Mouse (Mus musculus) intestine, postnatal 0 days (tissue): ENCODE measurements around the gene Olfr211. TPM values are rescaled to one million over a fixed set of nuclear protein-coding genes. Genes with fewer than 3 reads are reported as not detected.
A peak's percentile ranks its signal among the peaks of the same experiment; 100 is the strongest.
"Not testable (repeated sequence)": the region's sequence is repeated elsewhere in the genome, so short reads cannot be mapped to it uniquely, and the experiment has no call there.

Experiments used
- ATAC-seq: fragments of 200-750 bp; cut with Nextera tagmentation; 2 replicates; pipeline ENCODE4 v1.8.0; 2017; ENCODE audit warnings: mild to moderate bottlenecking, moderate TSS enrichment, moderate library complexity
- H3K27ac ChIP-seq: fragments of 300-500 bp; sonication (generic); 2 replicates; pipeline ENCODE4 v1.5.1; 2014; ENCODE audit warnings: mild to moderate bottlenecking, low read depth, low read length, moderate library complexity
- H3K27me3 ChIP-seq: fragments of 300-500 bp; sonication (generic); replicated peaks from 2 replicates; pipeline ENCODE4 v1.6.1; 2014; ENCODE audit warnings: low read length, mixed read lengths; ENCODE audit not compliant: control insufficient read depth, insufficient read depth
- H3K36me3 ChIP-seq: fragments of 300-500 bp; sonication (generic); 2 replicates; pipeline ENCODE4 v1.6.1; 2014; ENCODE audit warnings: mild to moderate bottlenecking, moderate library complexity; ENCODE audit not compliant: control insufficient read depth, insufficient read depth
- H3K4me1 ChIP-seq: fragments of 300-500 bp; sonication (generic); replicated peaks from 2 replicates; pipeline ENCODE4 v1.6.1; 2014; ENCODE audit warnings: antibody characterized with exemption, low read length, mixed read lengths; ENCODE audit not compliant: control insufficient read depth, insufficient read depth
- H3K4me2 ChIP-seq: fragments of 300-500 bp; sonication (generic); replicated peaks from 2 replicates; pipeline ENCODE4 v1.6.1; 2014; ENCODE audit warnings: low read depth, mild to moderate bottlenecking, moderate library complexity
- H3K4me3 ChIP-seq: fragments of 300-500 bp; sonication (generic); 2 replicates; pipeline ENCODE4 v1.5.1; 2014; ENCODE audit warnings: low read depth, low read length
- H3K9ac ChIP-seq: fragments of 300-500 bp; sonication (generic); 2 replicates; pipeline ENCODE4 v1.6.1; 2014; ENCODE audit warnings: mild to moderate bottlenecking, low read depth, low read length
- H3K9me3 ChIP-seq: fragments of 300-500 bp; sonication (generic); 2 replicates; pipeline ENCODE4 v1.6.1; 2016; ENCODE audit warnings: mixed run types; ENCODE audit not compliant: control insufficient read depth
- CTCF ChIP-seq: sonication (generic); IDR thresholded peaks from 2 replicates; pipeline ENCODE4 v1.5.1; 2016; ENCODE audit warnings: low read depth, mild to moderate bottlenecking, control low read depth, antibody characterized with exemption, moderate library complexity
- WGBS: fragments of 180-500 bp; shearing (Covaris S2); extraction: QIAGEN DNeasy Blood & Tissue Kit; methylation state at CpG from one replicate; pipeline ENCODE4 v1.1.7; 2014; 5-methylcytosine and 5-hydroxymethylcytosine counted together
- polyA plus RNA-seq: library from polyadenylated mRNA; unstranded; fragments of >200 nt; fragmentation: Nextera tagmentation; extraction: Ambion mirVana; gene quantifications from 2 replicates; pipeline ENCODE4 v1.2.1, GENCODE M21; 2015

Gene Olfr211
- polyA plus RNA-seq, 1 experiment from 2014 or later, result not detected

- 71% methylated on average over 2 of the region's 2 CpGs for WGBS
- Histone ChIP-seq H3K9me3 (no peaks in the 10 kb centered on the region), H3K27me3 (peaks cover 26% of the 10 kb centered on the region), H3K9ac (no peak overlapping the region), H3K27ac (no peak overlapping the region), H3K4me2 (no peak overlapping the region), H3K36me3 (no peaks in the 10 kb centered on the region), H3K4me3 (no peak overlapping the region), H3K4me1 (no peaks in the 10 kb centered on the region)
- no peak for ATAC-seq
- TF ChIP-seq CTCF, result no peak
These were observed 29.7 kb upstream of the Olfr211 start for GRCm38 (mm10) chr6:116459232-116459631.

DNA sequence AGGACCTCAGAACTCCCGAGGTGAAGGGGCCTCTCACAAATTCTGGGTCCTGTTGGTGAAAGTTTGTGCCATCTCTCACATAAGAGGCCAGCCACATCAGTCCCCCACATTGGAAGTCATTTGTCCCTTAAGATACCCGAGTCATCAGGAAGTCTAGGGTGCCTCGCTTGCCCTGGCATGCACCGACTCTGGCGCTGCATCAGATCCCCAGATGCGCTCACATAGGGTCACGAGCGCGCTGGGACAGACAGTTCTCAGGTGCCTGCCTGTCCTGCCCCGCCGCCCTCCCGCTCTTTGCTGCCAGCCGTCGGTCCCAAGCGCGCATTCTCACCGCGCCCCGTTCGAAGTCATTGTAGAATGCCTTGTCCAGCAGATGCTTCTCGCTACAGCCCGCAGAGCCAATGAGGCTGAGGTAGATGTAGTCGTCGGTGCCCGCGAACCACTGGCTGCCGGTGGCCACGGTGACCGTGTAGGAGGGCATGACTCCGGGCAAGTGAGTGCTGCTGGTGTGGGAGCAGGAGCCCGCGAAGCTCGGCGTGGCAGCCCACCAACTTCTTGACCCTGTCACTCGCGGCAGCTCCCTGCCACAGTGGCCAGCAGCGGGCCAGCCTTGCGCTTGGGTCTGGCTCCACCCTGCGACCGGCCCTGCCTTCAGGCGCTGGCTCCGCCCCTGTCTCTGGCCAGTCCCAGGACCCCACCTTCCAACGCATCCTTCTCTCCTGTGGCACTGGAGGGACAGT, 28.2 kb upstream of the Olfr211 start, which contains the start of gene Alox5:
Alox5 (minus strand) TSS at position 635 of the 740 bp plus-strand sequence.
- peak; percentile 36 for TF ChIP-seq CTCF
- Histone ChIP-seq H3K4me3 (peak within 1 kb of the TSS; percentile 27), H3K27me3 (peaks cover 26% of the 10 kb centered on the region), H3K9me3 (no peaks in the 10 kb centered on the region), H3K4me2 (peak within 1 kb of the TSS; percentile 62), H3K9ac (no peak within 1 kb of the TSS), H3K27ac (no peak within 1 kb of the TSS), H3K4me1 (no peaks in the 10 kb centered on the region), H3K36me3 (no peaks in the 10 kb centered on the region)
- no peak for ATAC-seq
- 4% methylated on average over 43 of the region's 43 CpGs for WGBS

DNA sequence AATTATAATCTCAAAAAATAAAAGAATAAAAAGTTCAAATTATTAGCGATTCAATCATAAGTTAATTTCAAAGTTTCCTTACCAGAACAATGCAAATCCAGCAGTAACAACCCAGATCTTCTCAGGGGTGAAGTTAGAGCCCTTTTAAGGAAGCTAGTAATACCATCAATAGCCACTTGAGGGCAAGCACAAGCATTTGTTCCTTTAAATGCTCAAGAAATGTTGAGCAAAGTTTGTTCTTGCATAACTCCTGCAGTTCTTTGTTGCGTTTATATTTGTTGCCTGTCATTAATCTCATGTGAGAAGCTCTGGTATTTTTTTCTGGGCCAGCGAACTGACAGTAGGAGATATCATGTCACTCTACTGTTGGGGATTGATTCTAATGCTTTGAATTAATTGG, 20.8 kb upstream of the Olfr211 start:
- Histone ChIP-seq H3K4me2 (no peak overlapping the region), H3K4me1 (no peaks in the 10 kb centered on the region), H3K27me3 (no peaks in the 10 kb centered on the region), H3K27ac (no peak overlapping the region), H3K4me3 (no peak overlapping the region), H3K9ac (no peak overlapping the region), H3K9me3 (no peaks in the 10 kb centered on the region), H3K36me3 (no peaks in the 10 kb centered on the region)
- 18% methylated on average over 3 of the region's 3 CpGs for WGBS
- peak; percentile 71 for TF ChIP-seq CTCF
- ATAC-seq, result no peak

GRCm38 (mm10) chr6:116485081-116485480, 3.8 kb upstream of the Olfr211 start:
- ATAC-seq, result no peak

GRCm38 (mm10) chr6:116486833-116487232, 2.1 kb upstream of the Olfr211 start:
- Histone ChIP-seq H3K36me3 (no peaks in the 10 kb centered on the region), H3K9me3 (no peaks in the 10 kb centered on the region), H3K9ac (no peak overlapping the region), H3K27me3 (no peaks in the 10 kb centered on the region), H3K27ac (no peak overlapping the region), H3K4me1 (no peaks in the 10 kb centered on the region), H3K4me2 (no peak overlapping the region), H3K4me3 (no peak overlapping the region)
- TF ChIP-seq CTCF, result no peak
- 43% methylated on average over 1 of the region's 1 CpGs for WGBS
- no peak for ATAC-seq

More at GRCm38 (mm10) chr6:116485081-116485480, 3.8 kb upstream of the Olfr211 start:
- TF ChIP-seq CTCF, result no peak
- Histone ChIP-seq H3K4me3 (no peak overlapping the region), H3K36me3 (no peaks in the 10 kb centered on the region), H3K27ac (no peak overlapping the region), H3K27me3 (no peaks in the 10 kb centered on the region), H3K4me1 (no peaks in the 10 kb centered on the region), H3K9ac (no peak overlapping the region), H3K4me2 (no peak overlapping the region), H3K9me3 (no peaks in the 10 kb centered on the region)
- 55% methylated on average over 1 of the region's 1 CpGs for WGBS

GRCm38 (mm10) chr6:116493742-116494141, 4.9 kb downstream of the Olfr211 start:
- ATAC-seq, result no peak
- Histone ChIP-seq H3K9ac (no peak overlapping the region), H3K36me3 (no peaks in the 10 kb centered on the region), H3K4me2 (no peak overlapping the region), H3K27ac (no peak overlapping the region), H3K4me3 (no peak overlapping the region), H3K9me3 (no peaks in the 10 kb centered on the region), H3K27me3 (no peaks in the 10 kb centered on the region), H3K4me1 (no peaks in the 10 kb centered on the region)
- 91% methylated on average over 5 of the region's 5 CpGs for WGBS
- TF ChIP-seq CTCF, result no peak

DNA sequence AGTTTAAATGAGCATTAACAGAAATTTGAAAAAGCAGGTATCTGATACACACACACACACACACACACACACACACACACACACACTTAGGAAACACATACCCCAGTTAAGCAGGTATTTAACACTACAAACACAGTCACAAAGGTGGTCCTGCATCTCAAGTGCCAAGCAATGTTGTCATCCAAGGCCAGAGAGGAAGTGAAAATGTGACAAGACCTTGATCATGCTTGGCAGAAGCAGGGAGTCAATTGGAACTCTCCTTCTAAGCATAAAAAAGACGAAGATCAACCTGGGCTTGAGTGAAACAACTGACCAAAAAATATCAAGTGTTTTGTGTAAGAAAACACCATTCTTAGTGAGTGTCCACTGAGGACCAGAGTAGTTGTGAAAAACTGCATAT, 7.1 kb downstream of the Olfr211 start:
- no peak for TF ChIP-seq CTCF
- no peak for ATAC-seq
- no peak overlapping the region for H3K9ac ChIP-seq

GRCm38 (mm10) chr6:116506302-116507003, 17.6 kb downstream of the Olfr211 start, which contains the start of gene Olfr212:
Gene Olfr212 (plus strand): TSS chr6:116506516.
- H3K4me2 ChIP-seq, H3K27me3 ChIP-seq, H3K4me1 ChIP-seq, H3K27ac ChIP-seq, H3K9ac ChIP-seq, H3K9me3 ChIP-seq, H3K4me3 ChIP-seq, H3K36me3 ChIP-seq, ATAC-seq: not testable (repeated sequence)
- WGBS, result 87% methylated on average over 19 of the region's 20 CpGs

More for the DNA sequence above, 7.1 kb downstream of the Olfr211 start:
- no peak overlapping the region for H3K27ac ChIP-seq
- no peak overlapping the region for H3K4me3 ChIP-seq
- H3K36me3 ChIP-seq, result no peaks in the 10 kb centered on the region
- H3K4me1 ChIP-seq, result no peaks in the 10 kb centered on the region
- H3K4me2 ChIP-seq, result no peak overlapping the region
- no peaks in the 10 kb centered on the region for H3K9me3 ChIP-seq
- 76% methylated on average over 1 of the region's 1 CpGs for WGBS
- no peaks in the 10 kb centered on the region for H3K27me3 ChIP-seq
